Mouse (Mus musculus): ENCODE measurements around the gene Ap5z1. TPM values are rescaled to one million over a fixed set of nuclear protein-coding genes. Genes with fewer than 3 reads are reported as not detected.

The Ap5z1 gene
- total and polyA plus RNA-seq, 2 experiments from 2014 or later = 6.6 to 15.3 TPM

GRCm38 (mm10) chr5:142495321-142496096 is 31.8 kb downstream of the Ap5z1 start:
- H3K4me2 ChIP-seq (ENCODE audit: low read depth, low read length, poor library complexity, severe bottlenecking) = no peak overlapping the region
- H3K27ac ChIP-seq (ENCODE audit: low read depth, low read length) = no peak overlapping the region
- no peak overlapping the region for H3K4me3 ChIP-seq (ENCODE audit: low read depth, low read length)
- TF ChIP-seq CTCF (IDR thresholded peaks at IDR 0.05) = no peak
- no peaks in the 10 kb centered on the region for H3K4me1 ChIP-seq (ENCODE audit: insufficient read depth, low read length)
- H3K27me3 ChIP-seq (ENCODE audit: insufficient read depth, low read length) = no peaks in the 10 kb centered on the region
- DNase-seq (ENCODE audit: low spot score) (peak; percentile 40), ATAC-seq (ENCODE audit: low FRiP score) (no peak)
- peaks cover 24% of the 10 kb centered on the region; the same call in 1 of the 2 replicates for H3K36me3 ChIP-seq (ENCODE audit: insufficient read depth, low read length)
- 63% methylated on average over 14 of the region's 14 CpGs for WGBS
- H3K9ac ChIP-seq (replicated peaks; ENCODE audit: low read length, poor library complexity, severe bottlenecking) = no peak overlapping the region
- no peaks in the 10 kb centered on the region for H3K9me3 ChIP-seq (ENCODE audit: low read length)

DNA sequence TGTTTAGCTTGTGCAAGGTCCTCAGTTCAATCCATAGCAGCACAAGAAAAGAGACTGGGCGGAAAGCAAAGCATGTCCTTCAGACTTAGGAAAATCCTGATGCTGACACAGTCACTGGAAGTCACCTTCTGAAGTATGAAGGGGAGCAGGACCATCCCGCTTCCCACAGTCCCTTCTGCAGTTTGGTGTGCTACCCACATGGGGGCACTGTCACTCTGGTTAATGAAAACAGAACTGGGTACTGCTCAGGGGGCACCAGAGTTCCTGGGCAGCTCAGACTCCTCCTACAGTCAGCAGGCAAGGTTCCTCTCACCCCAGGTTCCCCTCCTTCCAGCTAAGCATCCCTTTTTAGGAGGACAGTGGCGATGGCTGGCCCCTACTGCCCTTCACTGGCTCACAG is 35.2 kb downstream of the Ap5z1 start:
- peak; percentile 68 for DNase-seq (ENCODE audit: low spot score)
- H3K4me2 ChIP-seq (ENCODE audit: low read depth, low read length, poor library complexity, severe bottlenecking) = no peak overlapping the region
- WGBS = 32% methylated on average over 3 of the region's 3 CpGs
- H3K27ac ChIP-seq (ENCODE audit: low read depth, low read length) = no peak overlapping the region
- H3K9me3 ChIP-seq (ENCODE audit: low read length) = no peaks in the 10 kb centered on the region
- H3K27me3 ChIP-seq (ENCODE audit: insufficient read depth, low read length) = no peaks in the 10 kb centered on the region
- no peak overlapping the region for H3K9ac ChIP-seq (replicated peaks; ENCODE audit: low read length, poor library complexity, severe bottlenecking)
- H3K4me1 ChIP-seq (ENCODE audit: insufficient read depth, low read length) = no peaks in the 10 kb centered on the region
- no peak overlapping the region for H3K4me3 ChIP-seq (ENCODE audit: low read depth, low read length)
- peak; percentile 78 for TF ChIP-seq CTCF (IDR thresholded peaks at IDR 0.05)
- H3K36me3 ChIP-seq (ENCODE audit: insufficient read depth, low read length) = peaks cover 17% of the 10 kb centered on the region
- no peak for ATAC-seq (ENCODE audit: low FRiP score)

DNA sequence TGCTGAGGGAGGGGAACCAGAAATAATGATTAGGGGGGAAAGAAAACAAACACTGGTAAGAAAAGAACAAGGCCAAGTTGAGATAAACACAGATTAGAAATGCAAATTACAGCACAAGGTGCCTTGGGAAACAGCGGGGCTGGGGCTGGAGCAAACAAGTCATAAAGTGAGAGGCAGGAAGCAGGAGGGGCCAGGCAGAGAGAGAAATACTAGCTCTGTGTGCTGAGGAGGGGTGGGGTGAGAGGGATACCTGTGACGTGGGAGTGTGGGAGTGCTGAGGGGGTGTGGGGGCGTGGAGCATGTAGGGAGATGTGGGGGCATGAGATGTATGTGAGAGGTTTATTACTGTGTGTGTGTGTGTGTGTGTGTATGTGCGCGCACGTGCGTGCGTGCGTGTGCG is 37.2 kb downstream of the Ap5z1 start:
- WGBS = 84% methylated on average over 10 of the region's 10 CpGs
- no peak for DNase-seq (ENCODE audit: low spot score)

GRCm38 (mm10) chr5:142502414-142502813 is 38.7 kb downstream of the Ap5z1 start:
- H3K27ac ChIP-seq (ENCODE audit: low read depth, low read length) = peak overlapping the region; percentile 47; the same call in 1 of the 2 replicates
- DNase-seq (ENCODE audit: low spot score) (peak; percentile 95), ATAC-seq (ENCODE audit: low FRiP score) (peak; percentile 83)
- no peak overlapping the region for H3K9ac ChIP-seq (replicated peaks; ENCODE audit: low read length, poor library complexity, severe bottlenecking)
- WGBS = 8% methylated on average over 3 of the region's 3 CpGs
- H3K4me2 ChIP-seq (ENCODE audit: low read depth, low read length, poor library complexity, severe bottlenecking) = no peak overlapping the region
- TF ChIP-seq CTCF (IDR thresholded peaks at IDR 0.05) = peak; percentile 90
- peaks cover 19% of the 10 kb centered on the region for H3K36me3 ChIP-seq (ENCODE audit: insufficient read depth, low read length)
- H3K4me3 ChIP-seq (ENCODE audit: low read depth, low read length) = no peak overlapping the region
- no peaks in the 10 kb centered on the region for H3K27me3 ChIP-seq (ENCODE audit: insufficient read depth, low read length)
- H3K9me3 ChIP-seq (ENCODE audit: low read length) = no peaks in the 10 kb centered on the region
- no peaks in the 10 kb centered on the region for H3K4me1 ChIP-seq (ENCODE audit: insufficient read depth, low read length)

More for the DNA sequence above, 37.2 kb downstream of the Ap5z1 start:
- Histone ChIP-seq H3K4me2 (ENCODE audit: low read depth, low read length, poor library complexity, severe bottlenecking) (no peak overlapping the region), H3K9ac (replicated peaks; ENCODE audit: low read length, poor library complexity, severe bottlenecking) (no peak overlapping the region), H3K36me3 (ENCODE audit: insufficient read depth, low read length) (peaks cover 13% of the 10 kb centered on the region), H3K4me3 (ENCODE audit: low read depth, low read length) (no peak overlapping the region), H3K9me3 (ENCODE audit: low read length) (no peaks in the 10 kb centered on the region), H3K27ac (ENCODE audit: low read depth, low read length) (no peak overlapping the region), H3K4me1 (ENCODE audit: insufficient read depth, low read length) (no peaks in the 10 kb centered on the region), H3K27me3 (ENCODE audit: insufficient read depth, low read length) (no peaks in the 10 kb centered on the region)
- no peak for ATAC-seq (ENCODE audit: low FRiP score)
- no peak for TF ChIP-seq CTCF (IDR thresholded peaks at IDR 0.05)

DNA sequence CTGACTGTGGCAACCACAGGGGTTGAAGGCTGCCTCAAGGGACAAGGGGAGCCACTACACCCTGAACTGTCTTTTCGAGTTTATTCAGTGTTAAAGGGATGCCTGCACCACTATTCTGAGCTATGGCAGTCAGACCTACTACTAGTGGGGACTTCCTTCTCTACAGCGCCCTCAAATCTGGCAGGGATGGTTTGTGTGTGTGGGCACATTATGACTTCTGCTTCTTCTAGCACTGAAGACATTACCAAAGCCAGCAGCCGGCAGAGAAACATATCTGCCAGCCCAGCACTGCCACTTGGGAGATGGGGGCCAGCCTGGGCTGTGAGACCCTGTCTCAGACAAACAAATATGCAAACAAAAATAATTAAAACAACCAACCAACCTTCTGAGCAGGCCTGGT is 40.4 kb downstream of the Ap5z1 start:
- TF ChIP-seq CTCF (IDR thresholded peaks at IDR 0.05) = no peak
- WGBS = 84% methylated on average over 3 of the region's 3 CpGs

DNA sequence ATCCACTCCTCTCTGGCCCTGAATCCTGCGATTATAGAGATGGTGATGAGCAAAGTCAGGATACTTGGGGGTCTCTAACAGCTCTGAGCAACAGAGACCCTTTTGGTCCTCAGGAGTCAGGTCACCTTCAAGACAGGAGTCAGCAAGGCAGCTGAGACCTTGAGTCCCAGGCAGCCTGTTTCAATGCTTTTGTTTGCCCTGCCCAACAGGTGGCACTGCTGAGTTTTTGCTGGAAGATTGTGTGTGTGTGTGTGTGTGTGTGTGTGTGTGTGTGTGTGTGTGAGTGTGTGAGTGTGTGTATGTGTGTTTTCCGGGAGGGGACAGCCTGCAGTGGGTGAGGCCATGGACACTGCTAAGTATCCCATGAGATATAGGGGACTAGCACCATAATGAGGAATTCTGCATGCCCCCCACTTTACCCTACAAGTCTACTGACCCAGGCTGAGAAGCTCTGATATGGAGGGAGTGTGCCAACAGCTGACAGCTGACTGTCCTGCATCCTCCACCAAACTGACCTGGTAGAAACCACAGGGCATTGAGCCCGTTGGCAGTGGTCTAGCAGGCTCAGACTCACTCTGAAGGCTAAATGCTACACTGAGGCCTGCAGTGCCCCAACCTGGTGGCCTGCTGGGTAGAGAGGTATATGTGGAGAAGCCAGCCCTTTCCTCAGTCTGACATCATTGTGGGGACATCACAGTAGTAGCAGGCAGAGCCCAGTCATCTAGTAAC is 42.1 kb downstream of the Ap5z1 start:
- Histone ChIP-seq H3K9me3 (ENCODE audit: low read length) (no peaks in the 10 kb centered on the region), H3K9ac (replicated peaks; ENCODE audit: low read length, poor library complexity, severe bottlenecking) (no peak overlapping the region), H3K27ac (ENCODE audit: low read depth, low read length) (no peak overlapping the region), H3K27me3 (ENCODE audit: insufficient read depth, low read length) (no peaks in the 10 kb centered on the region), H3K4me2 (ENCODE audit: low read depth, low read length, poor library complexity, severe bottlenecking) (no peak overlapping the region), H3K4me3 (ENCODE audit: low read depth, low read length) (no peak overlapping the region), H3K4me1 (ENCODE audit: insufficient read depth, low read length) (peaks cover 15% of the 10 kb centered on the region), H3K36me3 (ENCODE audit: insufficient read depth, low read length) (peaks cover 9% of the 10 kb centered on the region)
- ATAC-seq (ENCODE audit: low FRiP score) (no peak), DNase-seq (ENCODE audit: low spot score) (no peak)
- WGBS = 76% methylated on average over 3 of the region's 3 CpGs
- peak; percentile 58 for TF ChIP-seq CTCF (IDR thresholded peaks at IDR 0.05)

More for the DNA sequence above, 40.4 kb downstream of the Ap5z1 start:
- Histone ChIP-seq H3K27ac (ENCODE audit: low read depth, low read length) (no peak overlapping the region), H3K9me3 (ENCODE audit: low read length) (no peaks in the 10 kb centered on the region), H3K4me3 (ENCODE audit: low read depth, low read length) (no peak overlapping the region), H3K4me2 (ENCODE audit: low read depth, low read length, poor library complexity, severe bottlenecking) (no peak overlapping the region), H3K4me1 (ENCODE audit: insufficient read depth, low read length) (peaks cover 9% of the 10 kb centered on the region), H3K36me3 (ENCODE audit: insufficient read depth, low read length) (peaks cover 14% of the 10 kb centered on the region), H3K27me3 (ENCODE audit: insufficient read depth, low read length) (no peaks in the 10 kb centered on the region), H3K9ac (replicated peaks; ENCODE audit: low read length, poor library complexity, severe bottlenecking) (no peak overlapping the region)
- ATAC-seq (ENCODE audit: low FRiP score) = no peak
- no peak for DNase-seq (ENCODE audit: low spot score)

All from midbrain, postnatal 0 days (tissue).